Mouse (Mus musculus) forebrain, embryonic 10.5 days (tissue): ENCODE results near the gene Sh3rf1. TPM values are rescaled to one million over a fixed set of nuclear protein-coding genes. Genes with fewer than 3 reads are reported as not detected.

Experiments used
- DNase-seq: peaks from one replicate; pipeline ENCODE4 v3.0.0-alpha.2; 2017; ENCODE audit warnings: low spot score; ENCODE audit errors: extremely low spot score
- H3K27ac ChIP-seq: fragments of 300-500 bp; sonication (generic); 2 replicates; pipeline ENCODE4 v1.5.1; 2016; ENCODE audit warnings: mild to moderate bottlenecking
- H3K27me3 ChIP-seq: fragments of 300-500 bp; sonication (generic); 2 replicates; pipeline ENCODE4 v1.6.1; 2016; ENCODE audit warnings: mild to moderate bottlenecking; ENCODE audit not compliant: poor library complexity, severe bottlenecking
- H3K36me3 ChIP-seq: fragments of 300-500 bp; sonication (generic); replicated peaks from 2 replicates; pipeline ENCODE4 v1.6.1; 2016; ENCODE audit warnings: mild to moderate bottlenecking, moderate library complexity
- H3K4me1 ChIP-seq: fragments of 300-500 bp; sonication (generic); 2 replicates; pipeline ENCODE4 v1.6.1; 2016
- H3K4me3 ChIP-seq: fragments of 300-500 bp; sonication (generic); 2 replicates; pipeline ENCODE4 v1.5.1; 2016; ENCODE audit warnings: mild to moderate bottlenecking, moderate library complexity
- H3K9me3 ChIP-seq: fragments of 300-500 bp; sonication (generic); 2 replicates; pipeline ENCODE4 v1.6.1; 2016; ENCODE audit warnings: mild to moderate bottlenecking, moderate library complexity
- WGBS: fragments of 180-500 bp; shearing (Covaris S2); methylation state at CpG from one replicate; pipeline ENCODE4 v1.1.7; 2016; 5-methylcytosine and 5-hydroxymethylcytosine counted together
- polyA plus RNA-seq: library from polyadenylated mRNA; unstranded; fragments of >200 nt; fragmentation: Nextera tagmentation; extraction: Ambion mirVana; gene quantifications from 2 replicates; pipeline ENCODE4 v1.2.1, GENCODE M21; 2016

Gene Sh3rf1
- polyA plus RNA-seq, 1 experiment from 2014 or later: 18.2 TPM

DNA sequence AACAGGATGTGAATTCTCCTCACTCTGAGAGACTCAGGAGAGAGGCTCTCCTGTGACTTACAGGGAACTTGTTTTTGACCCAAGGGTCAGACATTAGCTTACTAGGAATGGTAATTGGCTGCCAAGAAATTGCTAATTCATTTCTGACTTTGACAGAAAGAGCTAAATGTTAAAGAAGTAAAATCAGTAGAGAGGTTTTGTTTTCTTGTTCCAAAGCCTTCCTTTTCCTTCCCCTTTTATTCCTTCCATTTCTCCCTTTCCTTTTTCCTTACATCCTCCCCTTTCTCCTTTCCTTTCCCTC, 213.6 kb downstream of the Sh3rf1 start:
- H3K27me3 ChIP-seq: no peaks in the 10 kb centered on the region
- H3K4me3 ChIP-seq: no peak overlapping the region
- H3K27ac ChIP-seq: no peak overlapping the region
- H3K4me1 ChIP-seq: peaks cover 12% of the 10 kb centered on the region
- peaks cover 26% of the 10 kb centered on the region; the same call in 1 of the 2 replicates for H3K9me3 ChIP-seq
- no peaks in the 10 kb centered on the region for H3K36me3 ChIP-seq
- DNase-seq: no peak

DNA sequence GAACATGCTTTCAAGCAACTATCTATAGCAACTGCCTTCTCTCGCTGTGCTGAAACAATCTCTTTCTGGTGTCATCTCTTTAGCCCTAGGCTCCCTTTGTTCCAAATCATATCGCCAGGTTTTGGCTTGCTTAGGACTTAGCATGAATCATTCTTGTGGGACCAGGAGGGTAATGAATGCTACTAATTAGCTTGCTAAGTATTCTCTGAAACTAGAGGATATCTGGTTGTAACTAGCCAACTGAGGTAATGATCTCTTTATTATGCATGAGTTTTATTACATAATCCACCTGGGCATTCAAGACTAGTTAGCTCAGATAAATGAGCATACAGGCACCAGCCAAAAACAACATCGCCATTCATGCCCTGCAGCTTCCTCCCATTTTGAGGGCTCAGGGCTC, 219.3 kb downstream of the Sh3rf1 start:
- H3K36me3 ChIP-seq: no peaks in the 10 kb centered on the region
- 96% methylated on average over 3 of the region's 3 CpGs for WGBS

DNA sequence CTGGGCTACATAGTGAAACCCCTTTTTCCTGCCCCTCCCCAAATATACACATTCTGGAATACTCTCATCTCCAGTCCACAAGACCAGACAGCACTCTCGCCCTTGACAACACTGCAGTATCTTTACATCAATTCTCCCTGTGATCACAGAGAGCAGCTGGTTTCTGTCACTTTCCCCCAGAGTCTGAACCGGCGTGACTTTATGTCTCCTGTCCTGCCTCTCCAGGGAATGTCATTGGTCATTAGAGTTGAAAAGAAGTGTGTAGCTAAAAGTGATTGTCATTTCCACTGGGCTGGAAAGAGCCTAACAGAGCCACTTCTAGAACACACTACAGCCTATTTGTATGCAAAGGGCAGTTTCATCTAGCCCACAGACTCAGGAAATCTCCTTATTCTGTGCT, 220.7 kb downstream of the Sh3rf1 start:
- H3K36me3 ChIP-seq: no peaks in the 10 kb centered on the region
- 58% methylated on average over 3 of the region's 3 CpGs for WGBS
- DNase-seq: no peak
- H3K4me1 ChIP-seq: peaks cover 33% of the 10 kb centered on the region
- no peak overlapping the region for H3K27ac ChIP-seq
- H3K9me3 ChIP-seq: peaks cover 19% of the 10 kb centered on the region; the same call in 1 of the 2 replicates
- no peaks in the 10 kb centered on the region for H3K27me3 ChIP-seq
- no peak overlapping the region for H3K4me3 ChIP-seq

More for the DNA sequence above, 219.3 kb downstream of the Sh3rf1 start:
- H3K27ac ChIP-seq: no peak overlapping the region
- no peak overlapping the region for H3K4me3 ChIP-seq
- no peak for DNase-seq
- H3K9me3 ChIP-seq: peaks cover 26% of the 10 kb centered on the region; the same call in 1 of the 2 replicates
- H3K27me3 ChIP-seq: no peaks in the 10 kb centered on the region
- peaks cover 23% of the 10 kb centered on the region for H3K4me1 ChIP-seq

Other genes with a start within 250 kb of the Sh3rf1 start
- 30.8 and 31.5 TPM in 2 replicates for gene Clcn3, start 240.6 kb upstream of the Sh3rf1 start, polyA plus RNA-seq
- gene Nek1, start 230.7 kb upstream of the Sh3rf1 start, polyA plus RNA-seq: 21.0 and 25.0 TPM in 2 replicates